In the genomic region with DNA sequence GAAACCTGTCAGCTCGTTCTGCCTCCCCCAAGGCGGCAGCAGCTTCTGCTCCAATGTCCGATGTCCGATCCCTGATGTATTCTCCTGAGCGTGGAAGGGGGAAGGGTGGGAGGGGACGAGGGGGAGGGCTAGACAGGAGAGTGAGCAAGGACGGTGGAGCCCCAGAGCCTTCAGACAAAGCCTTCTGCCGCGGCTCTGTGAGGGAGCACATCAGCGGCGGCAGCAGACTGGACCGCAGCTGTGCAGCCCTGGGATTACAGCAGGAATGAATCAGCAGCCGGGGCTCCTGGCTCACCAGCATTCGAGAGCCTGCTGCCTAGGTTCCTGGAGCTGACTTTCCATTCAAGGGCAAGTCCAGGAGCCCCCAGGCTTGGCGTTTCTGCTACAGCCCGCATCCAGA, we compare ENCODE assay signal across 10 mouse cellular contexts. TPM values are rescaled to one million over a fixed set of nuclear protein-coding genes. Genes with fewer than 3 reads are reported as not detected.
A peak's percentile ranks its signal among the peaks of the same experiment; 100 is the strongest.
DNase-seq lines count a peak whose midpoint lies in the region.
"Had no signal": no experiment of that assay in that cellular context is flagged by ENCODE, and none has a peak within 500 bp of the region (broad histone marks: within the 10 kb centered on the region; RNA-seq: fewer than 3 reads in every experiment).

No protein-coding gene starts in this region.

- peak; percentile 68 for DNase-seq in adrenal gland, postnatal 14 days
- no peak for DNase-seq in adrenal gland, adult 8-10 months
- peak; percentile 56 for DNase-seq in right cerebral cortex, adult 18-20 months
- DNase-seq in right cerebral cortex, postnatal 36 days (ENCODE audit: low spot score in 2 of 2), result no peak
- peak; percentile 70 for DNase-seq in mesoderm, embryonic 11.5 days (ENCODE audit: low read depth, low spot score)
- DNase-seq in right cerebral cortex, postnatal 4 days, result peak; percentile 29
- DNase-seq in urinary bladder, postnatal 10 days (ENCODE audit: low spot score), result no peak
- no peak for DNase-seq in kidney, postnatal 25 days
- DNase-seq: cerebellum, postnatal 25 days; liver, embryonic 13.5 days had no signal

RNA-seq across cellular contexts. Expression of a gene that starts 39.8 kb away (rescaled TPM):
- total RNA-seq in adrenal gland, postnatal 14 days (2021), result not detected in 2 replicates
- under 1 TPM in 1 of 4 experiments, not detected in 3; 0.46 TPM for total RNA-seq in adrenal gland, adult 8-10 months (2022)

Comparison
In these comparisons a context has a peak if more than half of its experiments do, and no peak if none do; other contexts are left out.
1. DNase-seq: peak in adrenal gland, postnatal 14 days (single experiment), right cerebral cortex, adult 18-20 months (single experiment), mesoderm, embryonic 11.5 days (single experiment) and right cerebral cortex, postnatal 4 days (single experiment); none in adrenal gland, adult 8-10 months (single experiment), right cerebral cortex, postnatal 36 days (0 of 2), urinary bladder, postnatal 10 days (single experiment) and kidney, postnatal 25 days (0 of 2).